Mouse (Mus musculus): ENCODE data around the gene Brdt.

The Brdt gene

GRCm38 (mm10) chr5:107330916-107331421 is at the start of gene Brdt:
TSS of gene Brdt (plus strand) at chr5:107331159.
- in situ Hi-C loops (cut with MboI): no loop called here

DNA sequence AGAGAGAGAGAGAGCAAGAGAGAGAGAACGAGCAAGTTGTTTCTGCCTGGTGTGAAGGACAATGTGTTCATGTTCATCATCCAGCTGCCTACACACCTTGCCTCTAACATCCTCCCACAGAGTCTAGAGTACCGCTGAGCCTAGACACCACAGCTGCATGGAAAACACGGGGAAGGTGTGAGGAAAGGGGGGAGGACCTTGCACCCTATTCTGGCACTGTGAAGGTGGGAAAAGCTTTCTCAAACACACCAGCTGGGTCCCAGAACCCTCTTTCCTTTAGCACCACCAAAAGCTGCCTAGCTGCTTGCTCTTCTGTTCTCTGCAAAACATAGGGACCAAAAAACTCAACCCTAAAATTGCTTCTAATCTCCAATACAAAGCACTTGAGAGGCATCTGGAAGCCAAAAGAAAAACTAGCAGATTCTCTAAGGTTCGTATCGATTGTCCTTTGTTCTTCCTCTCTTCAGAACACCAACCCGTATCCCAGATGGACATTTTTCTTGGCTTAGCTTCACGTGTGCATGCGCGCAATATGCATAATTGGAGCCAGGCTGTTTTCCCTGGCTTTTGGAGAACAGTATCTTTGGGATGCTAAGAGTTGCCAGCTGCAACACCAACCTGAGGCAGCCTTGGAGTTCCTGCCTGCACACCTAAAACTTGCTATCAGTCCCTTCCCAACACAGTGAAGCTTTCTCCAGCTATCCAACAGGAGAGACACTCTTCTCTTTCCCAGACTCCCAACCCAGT is 48.2 kb upstream of the Brdt start:
- in situ Hi-C loops (cut with MboI): loop anchor here (25.0 kb wide), 1 partner anchor 270 kb away; no protein-coding TSS in a partner anchor

DNA sequence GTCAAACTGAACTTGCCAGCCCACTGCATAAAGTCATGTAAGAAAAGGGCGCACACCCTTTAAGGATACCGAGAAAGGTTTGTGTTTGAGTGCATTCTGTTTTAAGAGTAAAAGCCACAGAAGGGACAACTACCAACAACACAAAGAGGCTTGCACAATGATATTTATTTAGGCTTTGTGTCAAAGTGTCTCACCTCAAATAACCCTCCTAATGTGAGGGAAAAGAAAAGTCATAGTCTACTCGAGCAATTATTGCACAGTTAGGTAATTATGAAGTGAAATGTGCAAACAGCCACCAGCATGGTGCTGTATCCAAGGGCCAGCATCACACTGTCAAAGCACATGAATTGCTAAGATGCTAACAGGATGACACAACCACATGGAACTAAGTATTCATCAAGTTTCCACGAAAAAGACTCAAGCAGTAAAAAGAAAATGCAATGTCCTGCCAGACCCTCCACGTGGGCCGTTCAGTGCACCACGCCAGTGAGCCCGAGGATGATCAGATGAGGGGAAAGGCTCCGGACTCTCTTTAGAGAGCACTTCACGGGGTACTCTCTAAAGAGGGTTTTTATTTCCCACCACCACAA is 46.9 kb upstream of the Brdt start:
- in situ Hi-C loops (cut with MboI): loop anchor here (25.0 kb wide), 1 partner anchor 272 kb away; no protein-coding TSS in a partner anchor

DNA sequence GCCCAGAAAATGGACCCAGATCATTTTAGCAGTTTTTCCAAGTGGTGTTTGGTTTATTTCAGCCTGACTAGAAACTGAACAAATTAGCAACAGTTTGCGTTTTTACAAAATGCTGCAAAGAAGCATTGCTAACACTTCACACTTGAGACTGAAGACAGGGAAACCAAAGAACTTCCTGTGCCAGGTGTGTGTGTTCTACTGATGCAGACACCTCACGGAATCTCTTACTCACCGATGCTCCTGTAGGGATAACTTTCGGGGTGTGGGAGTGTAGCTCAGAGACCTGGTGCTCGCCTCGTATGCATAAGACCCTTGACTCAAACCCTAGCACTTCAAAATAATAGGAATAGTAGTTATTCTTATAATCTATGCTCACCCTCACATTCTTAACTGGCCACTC is 45.4 kb upstream of the Brdt start:
- in situ Hi-C loops (cut with MboI): loop anchor here (25.0 kb wide), 1 partner anchor 273 kb away; no protein-coding TSS in a partner anchor

GRCm38 (mm10) chr5:107287254-107287907 is 43.6 kb upstream of the Brdt start:
- in situ Hi-C loops (cut with MboI): loop anchor here (25.0 kb wide), 1 partner anchor 275 kb away; no protein-coding TSS in a partner anchor

- in situ Hi-C loops (cut with MboI): loop anchor here (25.0 kb wide), 1 partner anchor 276 kb away; no protein-coding TSS in a partner anchor
These were observed 43.1 kb upstream of the Brdt start for GRCm38 (mm10) chr5:107287908-107288267.

GRCm38 (mm10) chr5:107288427-107289233 is 42.3 kb upstream of the Brdt start:
- in situ Hi-C loops (cut with MboI): loop anchor here (25.0 kb wide), 1 partner anchor 276 kb away; no protein-coding TSS in a partner anchor

GRCm38 (mm10) chr5:107289234-107289764 is 41.7 kb upstream of the Brdt start, which contains the start of gene Tgfbr3:
TSS of gene Tgfbr3 (minus strand) at chr5:107289629.
- in situ Hi-C loops (cut with MboI): loop anchor here (25.0 kb wide), 1 partner anchor 277 kb away; no protein-coding TSS in a partner anchor

- in situ Hi-C loops (cut with MboI): loop anchor here (25.0 kb wide), 1 partner anchor 278 kb away; no protein-coding TSS in a partner anchor
These were observed 41.0 kb upstream of the Brdt start for GRCm38 (mm10) chr5:107289986-107290385.

DNA sequence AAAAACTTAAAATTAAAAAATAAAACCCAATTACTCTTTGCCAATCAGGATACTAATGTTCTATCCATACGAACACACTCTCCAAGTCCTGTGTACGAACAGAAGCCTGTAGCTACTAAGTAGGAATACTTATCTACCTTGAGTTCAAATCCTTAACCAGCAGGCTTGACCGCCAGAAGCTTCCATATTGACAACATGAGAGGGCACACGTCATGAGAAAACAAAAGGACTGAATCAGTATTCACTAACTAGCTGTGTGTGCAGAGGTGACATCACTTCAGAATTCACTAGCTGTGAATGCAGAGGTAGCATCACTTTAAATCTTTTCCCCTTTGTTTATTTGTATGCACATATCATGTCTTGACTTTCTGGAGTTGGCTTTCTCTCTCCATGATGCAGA is 36.9 kb upstream of the Brdt start:
- in situ Hi-C loops (cut with MboI): loop anchor here (25.0 kb wide), 1 partner anchor 282 kb away; no protein-coding TSS in a partner anchor

- in situ Hi-C loops (cut with MboI): loop anchor here (25.0 kb wide), 1 partner anchor 283 kb away; no protein-coding TSS in a partner anchor
These were observed 35.7 kb upstream of the Brdt start for GRCm38 (mm10) chr5:107295061-107295816.

GRCm38 (mm10) chr5:107295817-107296511 is 35.0 kb upstream of the Brdt start:
- in situ Hi-C loops (cut with MboI): loop anchor here (25.0 kb wide), 1 partner anchor 284 kb away; no protein-coding TSS in a partner anchor

DNA sequence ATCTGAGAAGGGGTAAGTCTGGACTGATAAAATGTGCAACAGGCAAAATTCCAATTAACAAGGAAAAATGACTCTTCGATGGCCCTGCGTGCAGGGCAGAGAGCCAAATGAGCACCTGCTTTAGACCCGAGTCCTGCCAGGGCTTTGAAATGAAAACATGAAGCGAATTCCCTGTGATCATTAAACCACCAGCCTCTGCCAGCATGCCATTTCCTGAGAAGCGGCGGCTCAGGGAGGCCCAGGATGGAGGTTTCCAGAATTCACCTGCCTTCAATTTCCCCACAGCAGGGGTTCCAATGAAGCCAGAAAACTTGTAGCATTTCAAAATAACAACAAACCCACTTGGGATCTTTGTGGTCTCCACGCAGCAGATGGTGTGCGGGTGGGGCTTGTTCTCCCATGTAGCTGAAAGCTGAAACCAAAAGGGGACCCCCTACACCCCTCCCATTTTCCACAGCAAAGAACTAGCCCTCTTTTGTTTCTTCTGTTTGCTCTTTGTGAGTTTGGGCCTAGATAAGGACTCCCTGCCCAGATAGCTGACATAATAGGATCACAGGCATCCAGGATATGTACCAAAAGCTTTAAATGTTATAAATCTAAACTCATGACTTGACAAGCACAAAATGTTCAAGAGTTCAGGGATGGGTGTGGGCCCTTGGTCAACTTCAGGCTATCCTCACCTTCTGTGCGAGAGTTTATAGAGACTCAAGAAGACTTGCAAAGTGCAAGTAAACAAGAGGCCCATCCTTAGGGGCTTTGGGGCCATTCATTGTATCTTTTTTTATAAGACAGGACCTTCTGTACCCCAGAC is 34.2 kb upstream of the Brdt start:
- in situ Hi-C loops (cut with MboI): loop anchor here (25.0 kb wide), 1 partner anchor 284 kb away; no protein-coding TSS in a partner anchor

DNA sequence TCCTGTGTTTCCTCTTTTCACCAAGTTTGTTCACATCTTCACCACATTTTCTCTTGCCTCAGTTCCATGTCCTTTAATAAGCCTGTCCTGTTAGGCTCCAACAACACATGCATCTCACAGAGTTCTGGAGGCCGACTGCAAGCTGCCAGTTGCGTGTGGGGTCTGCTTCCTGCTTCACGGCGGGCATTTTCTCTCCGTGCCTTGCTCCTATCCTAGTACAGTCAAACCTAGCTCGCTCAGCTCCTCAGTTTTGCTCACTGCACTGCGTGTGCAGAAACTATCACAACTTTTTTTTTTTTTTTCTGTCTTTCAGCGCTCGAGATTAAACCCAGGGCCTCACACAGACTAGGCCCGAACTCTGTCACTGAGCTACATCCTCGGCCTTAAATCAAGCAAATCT is 32.1 kb upstream of the Brdt start:
- in situ Hi-C loops (cut with MboI): loop anchor here (25.0 kb wide), 1 partner anchor 287 kb away; no protein-coding TSS in a partner anchor

DNA sequence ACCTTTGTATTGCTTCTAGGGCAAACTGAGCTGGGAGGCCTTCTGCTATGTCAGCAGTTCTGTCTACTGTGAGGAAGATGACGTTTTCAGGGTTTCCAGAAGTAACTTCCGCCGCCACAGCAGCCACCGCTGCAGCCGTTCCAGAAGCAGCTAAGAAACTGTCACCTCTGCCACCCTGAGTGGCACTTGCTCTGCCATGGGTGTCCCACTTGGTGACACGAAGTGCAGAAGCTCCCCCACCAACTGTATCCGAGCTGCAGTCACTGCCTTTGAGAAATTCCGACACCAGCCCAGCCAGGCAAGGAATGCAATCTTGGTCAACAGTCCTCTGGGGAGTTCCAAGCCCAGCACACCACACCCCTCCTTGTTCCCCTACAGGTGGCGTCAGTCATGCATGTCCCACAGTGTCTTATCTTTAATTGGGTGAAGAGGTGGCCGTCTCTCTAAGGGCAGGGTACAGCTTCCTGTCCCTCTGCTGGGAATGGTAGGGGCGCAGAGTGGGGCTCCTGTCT is 27.6 kb upstream of the Brdt start:
- in situ Hi-C loops (cut with MboI): no loop called here

- in situ Hi-C loops (cut with MboI): no loop called here
These were observed 26.7 kb upstream of the Brdt start for GRCm38 (mm10) chr5:107304117-107304825.

- in situ Hi-C loops (cut with MboI): no loop called here
These were observed 23.5 kb upstream of the Brdt start for GRCm38 (mm10) chr5:107307432-107307831.
